ENCODE assay signal across 11 mouse cellular contexts in genomic region chr9:108105549-108105863, GRCm38 (mm10). TPM values are rescaled to one million over a fixed set of nuclear protein-coding genes. Genes with fewer than 3 reads are reported as not detected.
DNase-seq lines count a peak whose midpoint lies in the region; ATAC-seq and TF ChIP-seq lines count a peak whose summit lies in the region.
"Had no signal": no experiment of that assay in that cellular context is flagged by ENCODE, and none has a peak within 500 bp of the region (broad histone marks: within the 10 kb centered on the region; RNA-seq: fewer than 3 reads in every experiment).

No protein-coding gene starts in this region.

- no peaks in the 10 kb centered on the region for H3K36me3 ChIP-seq in hindbrain, embryonic 11.5 days (ENCODE audit: control insufficient read depth, insufficient read depth, low read length)
- H3K36me3 ChIP-seq in hindbrain, embryonic 14.5 days (replicated peaks; ENCODE audit: control insufficient read depth, insufficient read depth) = peaks cover 74% of the 10 kb centered on the region
- peaks cover 0 to 9% of the 10 kb centered on the region in 2 experiments; a peak in 2 of 4 replicates for H3K36me3 ChIP-seq in MEL (ENCODE audit: control insufficient read depth in 1 of 2, insufficient read depth in 2 of 2, low read length in 2 of 2)
- H3K36me3 ChIP-seq in intestine, embryonic 15.5 days = no peaks in the 10 kb centered on the region
- H3K36me3 ChIP-seq in midbrain, embryonic 13.5 days = peaks cover 87% of the 10 kb centered on the region

- TF ChIP-seq CTCF in MEL (IDR thresholded peaks at IDR 0.05 in 2 of 3, conservative IDR thresholded peaks at IDR 0.05 in 1 of 3; ENCODE audit: control insufficient read depth in 1 of 3, insufficient read depth in 1 of 3, low read depth in 2 of 3, low read length in 3 of 3, poor library complexity in 1 of 3, severe bottlenecking in 1 of 3) = no peak

- H3K4me3 ChIP-seq in hindbrain, embryonic 11.5 days (ENCODE audit: low read depth, low read length) = no peak overlapping the region
- H3K4me3 ChIP-seq in hindbrain, embryonic 14.5 days (replicated peaks; ENCODE audit: low read length) = no peak overlapping the region
- H3K4me3 ChIP-seq in MEL (ENCODE audit: control insufficient read depth in 1 of 2, insufficient read depth in 1 of 2, low read depth in 2 of 2, low read length in 2 of 2) = peak overlapping the region; percentile 49 to 68
- H3K4me3 ChIP-seq in intestine, embryonic 15.5 days (replicated peaks) = peak overlapping the region; percentile 33; the same call in 1 of the 2 replicates
- H3K4me3 ChIP-seq in midbrain, embryonic 13.5 days (replicated peaks) = no peak overlapping the region
- H3K4me3 ChIP-seq: gastrocnemius, adult 2 months had no signal

- peaks cover 22% of the 10 kb centered on the region for H3K79me2 ChIP-seq in MEL (ENCODE audit: control insufficient read depth, insufficient read depth, low read length, poor library complexity)

- DNase-seq in hindbrain, embryonic 11.5 days (ENCODE audit: low spot score) = no peak
- no peak for DNase-seq in hindbrain, embryonic 14.5 days (ENCODE audit: low spot score)
- DNase-seq in MEL (ENCODE audit: low read depth, low spot score) = peak; percentile 40
- DNase-seq in gastrocnemius, postnatal 4 days (ENCODE audit: low spot score in 2 of 2) = no peak
- DNase-seq in frontal cortex, postnatal 36 days (ENCODE audit: low spot score in 2 of 2) = no peak
- DNase-seq: gastrocnemius, adult 2 months; kidney, postnatal 10 days had no signal

- WGBS in hindbrain, embryonic 11.5 days = 68% methylated on average over 12 of the region's 12 CpGs
- 63% methylated on average over 12 of the region's 12 CpGs for WGBS in hindbrain, embryonic 14.5 days
- WGBS in intestine, embryonic 15.5 days = 85% methylated on average over 12 of the region's 12 CpGs
- WGBS in midbrain, embryonic 13.5 days = 72% methylated on average over 12 of the region's 12 CpGs

- TF ChIP-seq RAD21 in MEL (IDR thresholded peaks at IDR 0.05; ENCODE audit: low read depth, low read length) = no peak

- 0 out of 2 replicates have a peak overlapping the region, but pooled peaks have one; percentile 7 for H3K9ac ChIP-seq in hindbrain, embryonic 11.5 days (ENCODE audit: low read depth, low read length)
- H3K9ac ChIP-seq in hindbrain, embryonic 14.5 days = no peak overlapping the region
- peak overlapping the region; percentile 79 for H3K9ac ChIP-seq in MEL (ENCODE audit: control insufficient read depth, low read depth, low read length, poor library complexity, severe bottlenecking)
- H3K9ac ChIP-seq in intestine, embryonic 15.5 days = no peak overlapping the region
- H3K9ac ChIP-seq in midbrain, embryonic 13.5 days (replicated peaks) = 0 out of 2 replicates have a peak overlapping the region, but pooled peaks have one; percentile 20

- TF ChIP-seq EP300 in MEL (IDR thresholded peaks at IDR 0.05; ENCODE audit: low read depth in 1 of 2, low read length in 2 of 2) = no peak

- H3K4me1 ChIP-seq in hindbrain, embryonic 11.5 days (replicated peaks; ENCODE audit: control insufficient read depth, insufficient read depth, low read length) = peaks cover 5% of the 10 kb centered on the region; the same call in 1 of the 2 replicates
- H3K4me1 ChIP-seq in hindbrain, embryonic 14.5 days (replicated peaks; ENCODE audit: control insufficient read depth, insufficient read depth, low read length) = peaks cover 3% of the 10 kb centered on the region; the same call in 1 of the 2 replicates
- peaks cover 0 to 16% of the 10 kb centered on the region in 2 experiments; a peak in 2 of 4 replicates for H3K4me1 ChIP-seq in MEL (ENCODE audit: control insufficient read depth in 1 of 2, insufficient read depth in 2 of 2, low read length in 2 of 2)
- peaks cover 31% of the 10 kb centered on the region for H3K4me1 ChIP-seq in intestine, embryonic 15.5 days (replicated peaks)
- H3K4me1 ChIP-seq in midbrain, embryonic 13.5 days (replicated peaks) = peaks cover 15% of the 10 kb centered on the region

- H3K9me3 ChIP-seq in hindbrain, embryonic 11.5 days (ENCODE audit: control insufficient read depth, low read length) = no peaks in the 10 kb centered on the region
- H3K9me3 ChIP-seq in hindbrain, embryonic 14.5 days (ENCODE audit: control insufficient read depth, low read length) = no peaks in the 10 kb centered on the region
- no peaks in the 10 kb centered on the region for H3K9me3 ChIP-seq in MEL (replicated peaks; ENCODE audit: insufficient read depth, low read length)
- no peaks in the 10 kb centered on the region for H3K9me3 ChIP-seq in intestine, embryonic 15.5 days
- no peaks in the 10 kb centered on the region for H3K9me3 ChIP-seq in midbrain, embryonic 13.5 days

- H3K27me3 ChIP-seq in hindbrain, embryonic 11.5 days (ENCODE audit: control insufficient read depth, insufficient read depth, low read length) = no peaks in the 10 kb centered on the region
- no peaks in the 10 kb centered on the region for H3K27me3 ChIP-seq in hindbrain, embryonic 14.5 days (ENCODE audit: control insufficient read depth, insufficient read depth, low read length)
- H3K27me3 ChIP-seq in MEL (ENCODE audit: control insufficient read depth in 1 of 2, insufficient read depth in 2 of 2, low read length in 2 of 2) = no peaks in the 10 kb centered on the region
- H3K27me3 ChIP-seq in intestine, embryonic 15.5 days (replicated peaks) = no peaks in the 10 kb centered on the region
- H3K27me3 ChIP-seq in midbrain, embryonic 13.5 days = no peaks in the 10 kb centered on the region

- no peak for ATAC-seq in hindbrain, embryonic 11.5 days (ENCODE audit: low FRiP score)
- no peak for ATAC-seq in hindbrain, embryonic 14.5 days (ENCODE audit: low FRiP score)
- ATAC-seq in intestine, embryonic 15.5 days = no peak
- peak; percentile 35 for ATAC-seq in midbrain, embryonic 13.5 days
- ATAC-seq in frontal cortex, adult (ENCODE audit: low TSS enrichment) = no peak

- H3K4me2 ChIP-seq in hindbrain, embryonic 11.5 days (replicated peaks; ENCODE audit: low read depth, low read length) = no peak overlapping the region
- no peak overlapping the region for H3K4me2 ChIP-seq in hindbrain, embryonic 14.5 days (replicated peaks)
- peak overlapping the region; percentile 56 for H3K4me2 ChIP-seq in intestine, embryonic 15.5 days (replicated peaks)
- no peak overlapping the region for H3K4me2 ChIP-seq in midbrain, embryonic 13.5 days (replicated peaks)

- no peak for TF ChIP-seq POLR2A in MEL (IDR thresholded peaks at IDR 0.05; ENCODE audit: control insufficient read depth in 1 of 2, insufficient read depth in 1 of 2, low read depth in 1 of 2, low read length in 2 of 2, poor library complexity in 1 of 2)

- H3K27ac ChIP-seq in hindbrain, embryonic 11.5 days (ENCODE audit: low read depth, low read length) = no peak overlapping the region
- no peak overlapping the region for H3K27ac ChIP-seq in hindbrain, embryonic 14.5 days
- H3K27ac ChIP-seq in MEL (ENCODE audit: control insufficient read depth, low read depth, low read length) = peak overlapping the region; percentile 53; the same call in 1 of the 2 replicates
- H3K27ac ChIP-seq in intestine, embryonic 15.5 days = peak overlapping the region; percentile 54
- 0 out of 2 replicates have a peak overlapping the region, but pooled peaks have one; percentile 39 for H3K27ac ChIP-seq in midbrain, embryonic 13.5 days
- H3K27ac ChIP-seq: gastrocnemius, adult 2 months had no signal

RNA-seq across cellular contexts. Expression of gene Apeh, which starts 11.1 kb away (rescaled TPM):
- 54.3 and 55.3 TPM in 2 replicates for polyA plus RNA-seq in hindbrain, embryonic 11.5 days (2014; fragmentation: Nextera tagmentation; extraction: Ambion mirVana)
- polyA plus RNA-seq in hindbrain, embryonic 14.5 days (2014; fragmentation: Nextera tagmentation; extraction: Ambion mirVana) = 44.8 and 48.7 TPM in 2 replicates
- 57.5 and 76.1 TPM in 2 replicates for total RNA-seq in MEL (2012; rRNA removed)
- 10 to 100 TPM in 1 of 2 experiments, not detected in 1; 69.0 TPM for polyA plus RNA-seq in MEL (2012; ENCODE audit: insufficient read depth in 1 of 2, insufficient read length in 2 of 2, low read depth in 1 of 2, low replicate concordance in 2 of 2, missing spikeins in 1 of 2)
- polyA plus RNA-seq in intestine, embryonic 15.5 days (2015; fragmentation: Nextera tagmentation; extraction: Ambion mirVana) = 76.5 and 96.8 TPM in 2 replicates
- 56.3 and 62.5 TPM in 2 replicates for polyA plus RNA-seq in midbrain, embryonic 13.5 days (2015; fragmentation: Nextera tagmentation; extraction: Ambion mirVana)
- 10 to 100 TPM; 47.7 to 51.5 TPM for total RNA-seq in gastrocnemius, postnatal 4 days (2021)

RNA-seq across cellular contexts. Expression of gene Rnf123, which starts 22.4 kb away (rescaled TPM):
- 24.3 and 26.5 TPM in 2 replicates for polyA plus RNA-seq in hindbrain, embryonic 11.5 days (2014; fragmentation: Nextera tagmentation; extraction: Ambion mirVana)
- 49.9 and 50.9 TPM in 2 replicates for polyA plus RNA-seq in hindbrain, embryonic 14.5 days (2014; fragmentation: Nextera tagmentation; extraction: Ambion mirVana)
- total RNA-seq in MEL (2012; rRNA removed) = 24.9 and 28.5 TPM in 2 replicates
- polyA plus RNA-seq in MEL (2012; ENCODE audit: insufficient read depth in 1 of 2, insufficient read length in 2 of 2, low read depth in 1 of 2, low replicate concordance in 2 of 2, missing spikeins in 1 of 2) = 10 to 100 TPM in 1 of 2 experiments, not detected in 1; 74.8 TPM
- 18.6 and 23.7 TPM in 2 replicates for polyA plus RNA-seq in intestine, embryonic 15.5 days (2015; fragmentation: Nextera tagmentation; extraction: Ambion mirVana)
- 46.2 and 55.6 TPM in 2 replicates for polyA plus RNA-seq in midbrain, embryonic 13.5 days (2015; fragmentation: Nextera tagmentation; extraction: Ambion mirVana)
- total RNA-seq in gastrocnemius, postnatal 4 days (2021) = 10 to 100 TPM; 83.8 to 94.8 TPM

RNA-seq across cellular contexts. Expression of gene Mst1, which starts 25.3 kb away (rescaled TPM):
- polyA plus RNA-seq in hindbrain, embryonic 11.5 days (2014; fragmentation: Nextera tagmentation; extraction: Ambion mirVana) = 0.25 TPM in 2 replicates
- polyA plus RNA-seq in hindbrain, embryonic 14.5 days (2014; fragmentation: Nextera tagmentation; extraction: Ambion mirVana) = not detected in 2 replicates
- total RNA-seq in MEL (2012; rRNA removed) = 1.6 and 4.6 TPM in 2 replicates
- polyA plus RNA-seq in MEL (2012; ENCODE audit: insufficient read depth in 1 of 2, insufficient read length in 2 of 2, low read depth in 1 of 2, low replicate concordance in 2 of 2, missing spikeins in 1 of 2) = 1 to 10 TPM in 1 of 2 experiments, not detected in 1; 10.0 TPM
- polyA plus RNA-seq in intestine, embryonic 15.5 days (2015; fragmentation: Nextera tagmentation; extraction: Ambion mirVana) = 0.98 and 2.2 TPM in 2 replicates
- polyA plus RNA-seq in midbrain, embryonic 13.5 days (2015; fragmentation: Nextera tagmentation; extraction: Ambion mirVana) = 0.11 and 0.23 TPM in 2 replicates
- under 1 TPM in 1 of 2 experiments, not detected in 1; 0.36 TPM for total RNA-seq in gastrocnemius, postnatal 4 days (2021)
- total RNA-seq: common myeloid progenitor, adult 5-6 weeks; gastrocnemius, adult 2 months had no signal

RNA-seq across cellular contexts. Expression of gene Amigo3, which starts 52.5 kb away (rescaled TPM):
- polyA plus RNA-seq in hindbrain, embryonic 11.5 days (2014; fragmentation: Nextera tagmentation; extraction: Ambion mirVana) = 1.6 and 1.8 TPM in 2 replicates
- 2.4 and 2.9 TPM in 2 replicates for polyA plus RNA-seq in hindbrain, embryonic 14.5 days (2014; fragmentation: Nextera tagmentation; extraction: Ambion mirVana)
- total RNA-seq in MEL (2012; rRNA removed) = 1.2 and 2.2 TPM in 2 replicates
- 1 to 10 TPM in 1 of 2 experiments, not detected in 1; 3.4 TPM for polyA plus RNA-seq in MEL (2012; ENCODE audit: insufficient read depth in 1 of 2, insufficient read length in 2 of 2, low read depth in 1 of 2, low replicate concordance in 2 of 2, missing spikeins in 1 of 2)
- polyA plus RNA-seq in intestine, embryonic 15.5 days (2015; fragmentation: Nextera tagmentation; extraction: Ambion mirVana) = 3.1 and 3.2 TPM in 2 replicates
- polyA plus RNA-seq in midbrain, embryonic 13.5 days (2015; fragmentation: Nextera tagmentation; extraction: Ambion mirVana) = 3.0 and 3.3 TPM in 2 replicates
- 1 to 10 TPM; 3.2 to 3.4 TPM for total RNA-seq in gastrocnemius, postnatal 4 days (2021)

RNA-seq across cellular contexts. Expression of gene Gmppb, which starts 56.5 kb away (rescaled TPM):
- 18.9 and 20.4 TPM in 2 replicates for polyA plus RNA-seq in hindbrain, embryonic 11.5 days (2014; fragmentation: Nextera tagmentation; extraction: Ambion mirVana)
- polyA plus RNA-seq in hindbrain, embryonic 14.5 days (2014; fragmentation: Nextera tagmentation; extraction: Ambion mirVana) = 17.7 and 18.2 TPM in 2 replicates
- total RNA-seq in MEL (2012; rRNA removed) = 38.1 and 50.4 TPM in 2 replicates
- polyA plus RNA-seq in MEL (2012; ENCODE audit: insufficient read depth in 1 of 2, insufficient read length in 2 of 2, low read depth in 1 of 2, low replicate concordance in 2 of 2, missing spikeins in 1 of 2) = 10 to 100 TPM in 1 of 2 experiments, not detected in 1; 26.2 TPM
- polyA plus RNA-seq in intestine, embryonic 15.5 days (2015; fragmentation: Nextera tagmentation; extraction: Ambion mirVana) = 61.8 and 79.2 TPM in 2 replicates
- polyA plus RNA-seq in midbrain, embryonic 13.5 days (2015; fragmentation: Nextera tagmentation; extraction: Ambion mirVana) = 18.1 and 18.5 TPM in 2 replicates
- 10 to 100 TPM; 18.2 to 20.6 TPM for total RNA-seq in gastrocnemius, postnatal 4 days (2021)

Comparison
In these comparisons a context has a peak if more than half of its experiments do, and no peak if none do; other contexts are left out.
1. H3K9ac ChIP-seq: peak in hindbrain, embryonic 11.5 days (single experiment), MEL (single experiment) and midbrain, embryonic 13.5 days (single experiment); none in hindbrain, embryonic 14.5 days (single experiment) and intestine, embryonic 15.5 days (single experiment).
2. H3K27ac ChIP-seq: peak in MEL (single experiment), intestine, embryonic 15.5 days (single experiment) and midbrain, embryonic 13.5 days (single experiment); none in hindbrain, embryonic 11.5 days (single experiment) and hindbrain, embryonic 14.5 days (single experiment).
3. H3K4me3 ChIP-seq: peak in MEL (2 of 2) and intestine, embryonic 15.5 days (single experiment); none in hindbrain, embryonic 11.5 days (single experiment), hindbrain, embryonic 14.5 days (single experiment) and midbrain, embryonic 13.5 days (single experiment).